Mouse (Mus musculus) limb, embryonic 15.5 days (tissue): ENCODE measurements around the gene Pcyt1a. TPM values are rescaled to one million over a fixed set of nuclear protein-coding genes. Genes with fewer than 3 reads are reported as not detected.
A peak's percentile ranks its signal among the peaks of the same experiment; 100 is the strongest.

Experiments used
- ATAC-seq: fragments of 200-750 bp; cut with Nextera tagmentation; 2 replicates; pipeline ENCODE4 v1.8.0; 2017; ENCODE audit warnings: low read depth, moderate TSS enrichment; ENCODE audit not compliant: insufficient number of reproducible peaks, low FRiP score, low TSS enrichment
- H3K27ac ChIP-seq: fragments of 300-500 bp; sonication (generic); 2 replicates; pipeline ENCODE4 v1.5.1; 2015; ENCODE audit warnings: moderate library complexity, mild to moderate bottlenecking, inconsistent platforms
- H3K27me3 ChIP-seq: fragments of 300-500 bp; sonication (generic); 2 replicates; pipeline ENCODE4 v1.6.1; 2015; ENCODE audit warnings: inconsistent platforms
- H3K36me3 ChIP-seq: fragments of 300-500 bp; sonication (generic); 2 replicates; pipeline ENCODE4 v1.6.1; 2015; ENCODE audit warnings: inconsistent platforms
- H3K4me1 ChIP-seq: fragments of 300-500 bp; sonication (generic); 2 replicates; pipeline ENCODE4 v1.6.1; 2015; ENCODE audit warnings: inconsistent platforms
- H3K4me2 ChIP-seq: fragments of 300-500 bp; sonication (generic); 2 replicates; pipeline ENCODE4 v1.6.1; 2015; ENCODE audit warnings: mild to moderate bottlenecking, inconsistent platforms
- H3K4me3 ChIP-seq: fragments of 300-500 bp; sonication (generic); 2 replicates; pipeline ENCODE4 v1.5.1; 2015; ENCODE audit warnings: mild to moderate bottlenecking, inconsistent platforms
- H3K9ac ChIP-seq: fragments of 300-500 bp; sonication (generic); 2 replicates; pipeline ENCODE4 v1.6.1; 2015; ENCODE audit warnings: inconsistent platforms
- H3K9me3 ChIP-seq: fragments of 300-500 bp; sonication (generic); 2 replicates; pipeline ENCODE4 v1.6.1; 2016; ENCODE audit warnings: inconsistent platforms
- WGBS: fragments of 180-500 bp; shearing (Covaris S2); methylation state at CpG from one replicate; pipeline ENCODE4 v1.1.7; 2015; 5-methylcytosine and 5-hydroxymethylcytosine counted together
- polyA plus RNA-seq: library from polyadenylated mRNA; unstranded; fragments of >200 nt; fragmentation: Nextera tagmentation; extraction: Ambion mirVana; gene quantifications from 2 replicates; pipeline ENCODE4 v1.2.1, GENCODE M21; 2015

Gene Pcyt1a
- polyA plus RNA-seq, 1 experiment from 2014 or later, result 46.6 TPM

- peaks cover 27% of the 10 kb centered on the region; the same call in 1 of the 2 replicates for H3K4me1 ChIP-seq
- no peak for ATAC-seq
- 79% methylated on average over 8 of the region's 8 CpGs for WGBS
- H3K36me3 ChIP-seq, result no peaks in the 10 kb centered on the region
- H3K9me3 ChIP-seq, result no peaks in the 10 kb centered on the region
- no peak overlapping the region for H3K27ac ChIP-seq
- no peak overlapping the region for H3K4me3 ChIP-seq
- H3K27me3 ChIP-seq, result no peaks in the 10 kb centered on the region
- no peak overlapping the region for H3K4me2 ChIP-seq
- H3K9ac ChIP-seq, result no peak overlapping the region
These were observed 75.6 kb downstream of the Pcyt1a start for GRCm38 (mm10) chr16:32506298-32506697.

GRCm38 (mm10) chr16:32506868-32507267 lies 76.1 kb downstream of the Pcyt1a start:
- H3K9me3 ChIP-seq, result no peaks in the 10 kb centered on the region
- H3K4me3 ChIP-seq, result no peak overlapping the region
- no peak for ATAC-seq
- WGBS, result 75% methylated on average over 7 of the region's 7 CpGs
- no peak overlapping the region for H3K4me2 ChIP-seq
- peaks cover 25% of the 10 kb centered on the region; the same call in 1 of the 2 replicates for H3K4me1 ChIP-seq
- H3K9ac ChIP-seq, result no peak overlapping the region
- no peak overlapping the region for H3K27ac ChIP-seq
- no peaks in the 10 kb centered on the region for H3K27me3 ChIP-seq
- no peaks in the 10 kb centered on the region for H3K36me3 ChIP-seq

GRCm38 (mm10) chr16:32507407-32507806 lies 76.7 kb downstream of the Pcyt1a start:
- Histone ChIP-seq H3K4me2 (no peak overlapping the region), H3K27me3 (no peaks in the 10 kb centered on the region), H3K9ac (no peak overlapping the region), H3K4me3 (no peak overlapping the region), H3K36me3 (no peaks in the 10 kb centered on the region), H3K9me3 (no peaks in the 10 kb centered on the region), H3K27ac (no peak overlapping the region), H3K4me1 (peaks cover 25% of the 10 kb centered on the region; the same call in 1 of the 2 replicates)
- no peak for ATAC-seq
- 24% methylated on average over 9 of the region's 9 CpGs for WGBS

GRCm38 (mm10) chr16:32508035-32508434 lies 77.3 kb downstream of the Pcyt1a start:
- Histone ChIP-seq H3K4me1 (peaks cover 28% of the 10 kb centered on the region; the same call in 1 of the 2 replicates), H3K4me2 (no peak overlapping the region), H3K9me3 (no peaks in the 10 kb centered on the region), H3K4me3 (no peak overlapping the region), H3K27me3 (no peaks in the 10 kb centered on the region), H3K36me3 (no peaks in the 10 kb centered on the region), H3K27ac (no peak overlapping the region), H3K9ac (no peak overlapping the region)
- no peak for ATAC-seq
- 81% methylated on average over 5 of the region's 5 CpGs for WGBS

GRCm38 (mm10) chr16:32508506-32509065 lies 77.9 kb downstream of the Pcyt1a start:
- Histone ChIP-seq H3K27ac (no peak overlapping the region), H3K4me3 (no peak overlapping the region), H3K27me3 (no peaks in the 10 kb centered on the region), H3K9ac (no peak overlapping the region), H3K36me3 (no peaks in the 10 kb centered on the region), H3K4me1 (peaks cover 29% of the 10 kb centered on the region; the same call in 1 of the 2 replicates), H3K9me3 (no peaks in the 10 kb centered on the region), H3K4me2 (no peak overlapping the region)
- ATAC-seq, result no peak
- 46% methylated on average over 3 of the region's 3 CpGs for WGBS

GRCm38 (mm10) chr16:32509066-32509942 lies 78.6 kb downstream of the Pcyt1a start:
- H3K27ac ChIP-seq, result no peak overlapping the region
- no peaks in the 10 kb centered on the region for H3K27me3 ChIP-seq
- WGBS, result 56% methylated on average over 9 of the region's 9 CpGs
- H3K9ac ChIP-seq, result no peak overlapping the region
- no peak for ATAC-seq
- H3K4me2 ChIP-seq, result no peak overlapping the region
- peaks cover 29% of the 10 kb centered on the region; the same call in 1 of the 2 replicates for H3K4me1 ChIP-seq
- H3K4me3 ChIP-seq, result no peak overlapping the region
- H3K9me3 ChIP-seq, result no peaks in the 10 kb centered on the region
- no peaks in the 10 kb centered on the region for H3K36me3 ChIP-seq

GRCm38 (mm10) chr16:32510399-32511337 lies 79.9 kb downstream of the Pcyt1a start:
- Histone ChIP-seq H3K9me3 (no peaks in the 10 kb centered on the region), H3K27ac (no peak overlapping the region; the same call in 1 of the 2 replicates), H3K36me3 (no peaks in the 10 kb centered on the region), H3K9ac (no peak overlapping the region), H3K4me2 (no peak overlapping the region), H3K4me1 (peaks cover 29% of the 10 kb centered on the region; the same call in 1 of the 2 replicates), H3K27me3 (no peaks in the 10 kb centered on the region), H3K4me3 (no peak overlapping the region)
- 60% methylated on average over 18 of the region's 18 CpGs for WGBS
- no peak for ATAC-seq

- Histone ChIP-seq H3K9ac (no peak overlapping the region), H3K9me3 (no peaks in the 10 kb centered on the region), H3K4me3 (no peak overlapping the region), H3K27me3 (no peaks in the 10 kb centered on the region), H3K4me2 (no peak overlapping the region), H3K27ac (no peak overlapping the region; the same call in 1 of the 2 replicates), H3K4me1 (peaks cover 34% of the 10 kb centered on the region), H3K36me3 (no peaks in the 10 kb centered on the region)
- WGBS, result 59% methylated on average over 3 of the region's 3 CpGs
- ATAC-seq, result no peak
These were observed 80.6 kb downstream of the Pcyt1a start for GRCm38 (mm10) chr16:32511338-32511734.

- H3K36me3 ChIP-seq, result no peaks in the 10 kb centered on the region
- whole genome bisulfite sequencing, result 85% methylated on average over 8 of the region's 8 CpGs
- H3K27ac ChIP-seq, result no peak overlapping the region
- ATAC-seq, result no peak
- H3K4me3 ChIP-seq, result no peak overlapping the region
- H3K4me2 ChIP-seq, result no peak overlapping the region
- no peaks in the 10 kb centered on the region for H3K9me3 ChIP-seq
- H3K27me3 ChIP-seq, result no peaks in the 10 kb centered on the region
- no peak overlapping the region for H3K9ac ChIP-seq
- peaks cover 38% of the 10 kb centered on the region for H3K4me1 ChIP-seq
These were observed 81.2 kb downstream of the Pcyt1a start for GRCm38 (mm10) chr16:32511827-32512490.

- no peak overlapping the region for H3K4me3 ChIP-seq
- no peak for ATAC-seq
- 44% methylated on average over 3 of the region's 3 CpGs for WGBS
- H3K9me3 ChIP-seq, result no peaks in the 10 kb centered on the region
- peaks cover 38% of the 10 kb centered on the region for H3K4me1 ChIP-seq
- H3K36me3 ChIP-seq, result no peaks in the 10 kb centered on the region
- H3K9ac ChIP-seq, result no peak overlapping the region
- H3K4me2 ChIP-seq, result no peak overlapping the region
- H3K27me3 ChIP-seq, result no peaks in the 10 kb centered on the region
- peak overlapping the region; percentile 65 for H3K27ac ChIP-seq
These were observed 82.2 kb downstream of the Pcyt1a start for GRCm38 (mm10) chr16:32512921-32513320.

GRCm38 (mm10) chr16:32513401-32513800 lies 82.7 kb downstream of the Pcyt1a start:
- no peak overlapping the region for H3K9ac ChIP-seq
- no peak for ATAC-seq
- no peak overlapping the region for H3K4me3 ChIP-seq
- WGBS, result 78% methylated on average over 6 of the region's 6 CpGs
- no peak overlapping the region for H3K4me2 ChIP-seq
- no peaks in the 10 kb centered on the region for H3K9me3 ChIP-seq
- peaks cover 37% of the 10 kb centered on the region for H3K4me1 ChIP-seq
- peak overlapping the region; percentile 65; the same call in 1 of the 2 replicates for H3K27ac ChIP-seq
- no peaks in the 10 kb centered on the region for H3K27me3 ChIP-seq
- H3K36me3 ChIP-seq, result no peaks in the 10 kb centered on the region
